Mouse (Mus musculus): Measurements from ENCODE around the gene Itih4. TPM values are rescaled to one million over a fixed set of nuclear protein-coding genes. Genes with fewer than 3 reads are reported as not detected.
A peak's percentile ranks its signal among the peaks of the same experiment; 100 is the strongest.

Gene Itih4
- total RNA-seq, 2 experiments from 2014 or later, result not detected

GRCm38 (mm10) chr14:30877827-30878226, 8.4 kb upstream of the Itih4 start:
- ATAC-seq (replicated peaks; ENCODE audit: poor library complexity, severe bottlenecking), result no peak

GRCm38 (mm10) chr14:30878958-30879571, 7.2 kb upstream of the Itih4 start, which contains the start of gene Mustn1:
TSS of gene Mustn1 (plus strand) at chr14:30879200.
- ATAC-seq (replicated peaks; ENCODE audit: poor library complexity, severe bottlenecking), result no peak

GRCm38 (mm10) chr14:30879794-30880193, 6.5 kb upstream of the Itih4 start:
- no peak for ATAC-seq (replicated peaks; ENCODE audit: poor library complexity, severe bottlenecking)

- no peak for ATAC-seq (replicated peaks; ENCODE audit: poor library complexity, severe bottlenecking)
Measured at GRCm38 (mm10) chr14:30880251-30880650, 6.0 kb upstream of the Itih4 start.

DNA sequence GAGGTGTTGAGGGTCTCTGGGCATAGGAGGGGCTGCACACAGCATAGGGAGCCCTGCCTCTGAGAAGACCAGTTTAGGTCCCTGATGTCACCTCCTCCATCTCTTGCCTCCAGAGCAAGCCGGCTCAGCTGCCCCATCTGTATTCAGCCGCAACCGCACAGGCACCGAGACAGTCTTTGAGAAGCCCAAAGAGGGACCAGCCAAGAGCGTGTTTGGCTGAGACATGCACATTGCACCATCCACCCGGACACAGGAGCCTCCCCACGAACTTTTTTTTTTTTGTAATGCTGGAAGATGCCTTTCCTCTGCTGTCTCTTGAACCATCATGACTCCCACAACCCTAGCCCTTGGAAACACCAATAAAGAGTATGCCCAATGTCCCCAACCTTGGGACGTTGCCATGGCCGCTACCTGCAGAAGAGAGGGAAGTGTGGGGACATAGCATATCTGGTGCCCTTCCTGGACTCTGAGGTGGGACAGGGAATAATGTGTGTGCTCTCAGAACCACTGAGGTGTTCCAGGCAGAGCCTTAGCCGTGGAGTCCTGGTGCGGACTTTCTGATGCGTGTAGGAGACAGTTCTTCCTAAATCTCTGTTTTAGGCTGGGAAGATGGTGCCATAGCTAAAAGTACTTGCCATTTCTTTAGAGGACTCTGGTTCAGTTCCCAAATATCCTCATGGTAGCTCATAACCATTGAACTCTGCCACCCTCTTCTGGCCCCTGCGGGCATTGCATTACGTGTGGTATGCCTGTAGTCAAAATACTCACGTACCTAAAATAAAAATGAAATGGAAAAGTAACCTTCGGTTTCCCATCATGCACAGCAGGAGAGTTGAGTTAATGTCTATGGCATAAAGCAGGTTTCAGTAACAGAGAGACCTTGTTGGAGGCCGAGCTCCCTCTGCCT, 5.2 kb upstream of the Itih4 start:
- peak; percentile 51; the same call in 1 of the 2 replicates for ATAC-seq (replicated peaks; ENCODE audit: poor library complexity, severe bottlenecking)

DNA sequence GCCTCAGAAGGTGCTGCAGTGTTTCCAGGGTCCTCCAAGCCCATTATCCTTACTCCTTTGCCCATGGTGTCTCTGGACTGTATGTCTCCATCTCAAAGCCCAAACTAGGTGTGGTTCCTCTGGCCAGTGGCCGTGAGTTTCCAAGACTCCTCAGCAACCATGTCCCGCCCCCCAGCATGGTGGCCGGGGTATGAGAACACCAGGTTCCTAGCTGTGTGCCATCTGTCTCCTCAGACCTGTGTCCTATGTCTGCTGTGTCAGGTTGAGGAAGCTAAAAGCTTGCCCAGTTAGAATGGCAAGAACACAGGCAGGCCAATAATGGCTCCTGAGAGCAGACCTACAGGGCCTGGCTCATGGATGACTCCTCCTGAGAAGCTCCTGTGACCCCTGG, 4.6 kb upstream of the Itih4 start:
- ATAC-seq (replicated peaks; ENCODE audit: poor library complexity, severe bottlenecking), result no peak

DNA sequence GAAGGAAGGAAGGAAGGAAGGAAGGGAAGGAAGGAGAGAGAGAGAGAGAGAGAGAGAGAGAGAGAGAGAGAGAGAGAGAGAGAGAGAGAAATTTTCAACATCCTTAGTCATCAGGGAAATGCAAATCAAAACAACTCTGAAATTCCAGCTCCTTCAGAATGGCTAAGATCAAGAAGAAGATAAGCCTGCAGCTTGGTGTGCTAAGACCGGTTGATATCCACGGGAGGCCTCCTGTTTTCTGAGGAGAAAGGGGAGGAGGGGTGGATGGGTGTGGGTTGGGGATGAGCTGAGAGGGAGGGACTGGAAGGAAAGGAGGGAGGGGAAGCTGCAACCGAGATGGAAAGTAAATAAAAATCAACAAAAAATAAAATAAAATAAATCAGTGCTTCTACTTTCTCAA, 978 bp upstream of the Itih4 start:
- no peak for ATAC-seq (replicated peaks; ENCODE audit: poor library complexity, severe bottlenecking)

GRCm38 (mm10) chr14:30888271-30888732, 2.0 kb downstream of the Itih4 start:
- ATAC-seq (replicated peaks; ENCODE audit: poor library complexity, severe bottlenecking), result peak; percentile 72

- no peak for ATAC-seq (replicated peaks; ENCODE audit: poor library complexity, severe bottlenecking)
Measured at GRCm38 (mm10) chr14:30899972-30900371, 13.7 kb downstream of the Itih4 start.

- ATAC-seq (replicated peaks; ENCODE audit: poor library complexity, severe bottlenecking), result no peak
Measured at GRCm38 (mm10) chr14:30902628-30903027, 16.4 kb downstream of the Itih4 start.

DNA sequence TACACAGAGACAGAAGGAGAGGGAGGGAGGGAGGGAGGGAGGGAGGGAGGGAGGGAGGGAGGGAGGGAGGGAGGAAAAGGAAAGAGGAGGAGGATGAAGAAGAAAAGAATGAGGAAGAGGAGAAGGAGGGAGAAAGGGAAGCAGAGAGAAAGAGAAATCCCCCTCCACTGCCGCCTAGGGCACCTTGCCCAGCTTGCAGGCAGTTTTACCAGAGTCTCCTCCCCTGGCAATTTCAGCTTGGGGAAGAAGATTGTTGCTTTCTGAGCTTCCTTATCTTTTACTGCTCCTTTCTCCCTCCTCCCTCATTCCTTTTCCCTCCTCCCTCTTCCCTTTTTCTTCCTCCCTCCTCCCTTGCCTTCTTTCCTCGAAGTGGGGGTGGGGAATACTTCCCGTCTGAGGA, 16.8 kb downstream of the Itih4 start:
- no peak for ATAC-seq (replicated peaks; ENCODE audit: poor library complexity, severe bottlenecking)

DNA sequence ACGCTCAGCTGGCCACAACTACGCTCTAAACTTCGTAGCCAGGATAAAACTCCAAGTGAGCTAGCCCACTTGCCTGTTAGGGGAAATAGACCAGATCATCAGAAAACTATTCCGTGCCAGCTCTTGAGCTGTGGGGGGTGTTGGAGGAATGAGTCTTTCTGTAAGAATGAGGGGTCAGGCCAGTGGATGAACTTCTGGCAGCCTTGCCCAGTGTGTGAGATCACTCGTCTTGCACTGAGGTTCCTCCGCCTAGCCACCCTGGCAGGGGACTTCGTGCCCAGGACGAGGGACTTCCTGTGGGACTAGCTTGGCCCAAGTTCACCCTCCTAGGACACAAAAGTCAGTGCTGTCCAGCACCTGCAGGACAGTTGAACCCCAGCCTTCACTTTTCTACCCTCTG, 18.0 kb downstream of the Itih4 start:
- ATAC-seq (replicated peaks; ENCODE audit: poor library complexity, severe bottlenecking), result no peak

GRCm38 (mm10) chr14:30906001-30906400, 19.7 kb downstream of the Itih4 start:
- no peak for ATAC-seq (replicated peaks; ENCODE audit: poor library complexity, severe bottlenecking)

GRCm38 (mm10) chr14:30907814-30908265, 21.6 kb downstream of the Itih4 start:
- ATAC-seq (replicated peaks; ENCODE audit: poor library complexity, severe bottlenecking), result peak; percentile 97

DNA sequence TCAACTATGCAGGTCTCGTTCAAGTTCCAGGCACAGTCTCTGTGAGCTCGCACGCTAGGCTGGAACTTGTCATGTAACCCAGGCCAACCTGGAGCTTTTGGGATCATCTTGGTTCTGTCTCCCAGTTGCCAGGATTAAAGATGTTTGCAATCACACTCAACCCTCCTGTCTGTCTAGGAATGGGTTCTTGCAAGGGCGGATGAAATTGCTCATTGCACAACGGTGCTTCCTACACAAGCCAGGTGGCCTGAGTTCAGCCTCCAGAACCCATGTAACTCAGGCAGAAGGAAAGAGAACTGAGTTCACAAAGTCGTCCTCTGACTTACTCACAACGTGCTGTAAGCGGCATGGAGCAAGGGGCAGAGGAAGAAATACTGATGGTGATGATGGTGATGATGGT, 24.9 kb downstream of the Itih4 start:
- ATAC-seq (replicated peaks; ENCODE audit: poor library complexity, severe bottlenecking), result no peak

- no peak for ATAC-seq (replicated peaks; ENCODE audit: poor library complexity, severe bottlenecking)
Measured at GRCm38 (mm10) chr14:30912641-30913040, 26.4 kb downstream of the Itih4 start.

- no peak for ATAC-seq (replicated peaks; ENCODE audit: poor library complexity, severe bottlenecking)
Measured at GRCm38 (mm10) chr14:30913404-30913803, 27.1 kb downstream of the Itih4 start.

- ATAC-seq (replicated peaks; ENCODE audit: poor library complexity, severe bottlenecking), result no peak
Measured at GRCm38 (mm10) chr14:30916516-30916915, 30.2 kb downstream of the Itih4 start.

GRCm38 (mm10) chr14:30922053-30922670, 35.9 kb downstream of the Itih4 start:
- ATAC-seq (replicated peaks; ENCODE audit: poor library complexity, severe bottlenecking), result no peak

DNA sequence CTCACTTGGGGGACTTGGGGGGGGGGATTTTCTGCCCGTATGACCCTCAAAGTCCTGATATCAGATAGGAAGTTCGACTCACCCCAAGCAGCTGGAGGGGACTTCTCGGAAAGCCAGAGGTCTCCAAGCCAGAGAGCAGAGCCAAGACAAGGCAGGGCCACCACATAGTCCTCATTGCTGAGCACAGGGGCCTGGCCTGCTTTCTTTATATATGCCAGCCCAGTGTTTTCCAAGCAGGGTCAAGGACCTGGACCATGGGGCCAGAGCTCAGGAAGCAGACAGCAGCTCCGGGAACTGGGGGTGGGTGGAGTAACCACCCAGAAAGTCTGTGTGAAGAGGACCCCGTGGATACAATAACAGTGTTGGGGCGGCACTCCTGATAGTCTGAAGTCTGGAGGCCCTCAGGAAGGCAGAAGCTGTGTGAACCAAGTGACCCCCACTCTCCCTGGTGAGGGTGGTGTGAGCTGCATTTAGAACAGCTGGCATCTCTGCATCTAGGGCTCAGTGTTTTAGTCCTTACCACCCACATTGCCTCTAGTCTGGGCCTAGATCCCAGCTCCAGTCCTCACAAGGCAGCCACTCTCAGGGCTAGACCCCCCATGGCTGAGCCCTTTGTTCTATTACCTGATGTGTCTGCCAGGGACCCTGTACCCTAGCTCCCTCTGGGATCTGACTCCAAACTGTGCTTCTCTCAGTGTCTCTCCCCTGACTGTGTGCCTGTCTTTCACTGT, 37.3 kb downstream of the Itih4 start, which contains the start of gene Itih3:
Gene Itih3, minus strand, starts transcription at position 386 of the 731 bp plus-strand sequence.
- ATAC-seq (replicated peaks; ENCODE audit: poor library complexity, severe bottlenecking), result no peak
